Mouse (Mus musculus): Measurements from ENCODE around the gene Tnk2.

DNA sequence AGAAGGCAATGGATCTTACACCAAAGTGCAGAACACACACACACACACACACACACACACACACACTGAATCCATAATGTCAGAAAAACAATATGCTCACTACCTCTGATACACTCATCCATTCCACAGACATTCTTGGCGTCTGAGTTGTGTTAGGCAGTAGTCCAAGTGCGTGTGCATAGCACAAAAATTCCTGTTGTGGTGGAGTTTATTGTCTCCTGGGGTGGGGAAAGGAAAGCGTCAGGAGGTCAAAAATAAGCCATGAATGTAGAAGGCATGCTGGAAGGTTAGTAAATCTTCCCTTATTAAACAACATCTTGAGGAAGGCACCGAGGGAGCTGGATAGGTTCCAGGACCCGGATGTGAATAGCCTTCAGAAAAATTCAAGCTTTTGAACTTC is 3.6 kb upstream of the Tnk2 start:
- TF ChIP-seq CTCF (IDR thresholded peaks at IDR 0.05; ENCODE audit: borderline replicate concordance, insufficient read depth, low read depth, low read length) (no peak), POLR2A (IDR thresholded peaks at IDR 0.05; ENCODE audit: borderline replicate concordance, insufficient read depth, low read length) (no peak)
